Mouse (Mus musculus): ENCODE measurements around the gene Gm3646. TPM values are rescaled to one million over a fixed set of nuclear protein-coding genes. Genes with fewer than 3 reads are reported as not detected.

Gm3646 gene
- total RNA-seq (2021), result 1 to 10 TPM in 1 of 2 experiments, under 1 TPM in 1; 0.95 to 2.3 TPM
- long read RNA-seq, experiment 1, result 0 reads
- long read RNA-seq, experiment 2, result 0 reads

- peak; percentile 41 for DNase-seq
Observed at GRCm38 (mm10) chr1:39805243-39805979, at the start of gene Gm3646. Gm3646 (minus strand) TSS chr1:39805332.

GRCm38 (mm10) chr1:39847066-39847465, 41.9 kb upstream of the Gm3646 start:
- no peak for DNase-seq

GRCm38 (mm10) chr1:39846031-39846550, 41.0 kb upstream of the Gm3646 start:
- DNase-seq, result no peak

GRCm38 (mm10) chr1:39843328-39843727, 38.2 kb upstream of the Gm3646 start:
- DNase-seq, result no peak

GRCm38 (mm10) chr1:39842218-39843007, 37.3 kb upstream of the Gm3646 start:
- DNase-seq, result no peak

GRCm38 (mm10) chr1:39840856-39841255, 35.7 kb upstream of the Gm3646 start:
- DNase-seq, result no peak

GRCm38 (mm10) chr1:39839838-39840237, 34.7 kb upstream of the Gm3646 start:
- no peak for DNase-seq

GRCm38 (mm10) chr1:39839217-39839616, 34.1 kb upstream of the Gm3646 start:
- DNase-seq, result no peak

- no peak for DNase-seq
Observed at GRCm38 (mm10) chr1:39838487-39839169, 33.5 kb upstream of the Gm3646 start.

- DNase-seq, result no peak
Observed at GRCm38 (mm10) chr1:39831594-39832039, 26.5 kb upstream of the Gm3646 start.

- no peak for DNase-seq
Observed at GRCm38 (mm10) chr1:39830786-39831593, 25.9 kb upstream of the Gm3646 start.

GRCm38 (mm10) chr1:39824902-39825301, 19.8 kb upstream of the Gm3646 start:
- no peak for DNase-seq

- no peak for DNase-seq
Observed at GRCm38 (mm10) chr1:39824240-39824639, 19.1 kb upstream of the Gm3646 start.

- DNase-seq, result no peak
Observed at GRCm38 (mm10) chr1:39819596-39819995, 14.5 kb upstream of the Gm3646 start.

GRCm38 (mm10) chr1:39815766-39816165, 10.6 kb upstream of the Gm3646 start:
- DNase-seq, result no peak

- no peak for DNase-seq
Observed at GRCm38 (mm10) chr1:39813067-39813466, 7.9 kb upstream of the Gm3646 start.

- no peak for DNase-seq
Observed at GRCm38 (mm10) chr1:39804789-39805188, 343 bp downstream of the Gm3646 start.

- no peak for DNase-seq
Observed at GRCm38 (mm10) chr1:39802946-39803345, 2.2 kb downstream of the Gm3646 start.

GRCm38 (mm10) chr1:39797496-39797895, 7.6 kb downstream of the Gm3646 start:
- no peak for DNase-seq

GRCm38 (mm10) chr1:39796765-39797164, 8.4 kb downstream of the Gm3646 start:
- DNase-seq, result no peak

- no peak for DNase-seq
Observed at GRCm38 (mm10) chr1:39784632-39785031, 20.5 kb downstream of the Gm3646 start.

- DNase-seq, result no peak
Observed at GRCm38 (mm10) chr1:39781835-39782234, 23.3 kb downstream of the Gm3646 start.

All from gastrocnemius, postnatal 10 days (tissue).